8 mouse cellular contexts compared by ENCODE assay signal in genomic region chr3:58577067-58577503, GRCm38 (mm10). TPM values are rescaled to one million over a fixed set of nuclear protein-coding genes. Genes with fewer than 3 reads are reported as not detected.
DNase-seq lines count a peak whose midpoint lies in the region; ATAC-seq and TF ChIP-seq lines count a peak whose summit lies in the region.
"Had no signal": no experiment of that assay in that cellular context is flagged by ENCODE, and none has a peak within 500 bp of the region (broad histone marks: within the 10 kb centered on the region; RNA-seq: fewer than 3 reads in every experiment).

No protein-coding gene starts in this region.

- ATAC-seq in heart, embryonic 15.5 days (replicated peaks; ENCODE audit: insufficient number of reproducible peaks, insufficient read depth, low FRiP score, low read depth), result peak; percentile 78
- ATAC-seq in lung, embryonic 16.5 days (ENCODE audit: low read depth), result peak; percentile 85

- H3K4me3 ChIP-seq in E14TG2a.4 (replicated peaks; ENCODE audit: low read length), result peak overlapping the region; percentile 89
- H3K4me3 ChIP-seq in heart, embryonic 15.5 days, result peak overlapping the region; percentile 75
- H3K4me3 ChIP-seq in lung, embryonic 16.5 days (ENCODE audit: low read length), result peak overlapping the region; percentile 92

- DNase-seq in 3T3-L1 (ENCODE audit: low read depth, low spot score), result peak; percentile 54
- peak; percentile 55 for DNase-seq in embryo, embryonic 10.5 days (ENCODE audit: low spot score)
- DNase-seq in kidney, postnatal 25 days, result peak; percentile 61 to 75
- DNase-seq in right cerebral cortex, postnatal 14 days, result peak; percentile 57

- H3K9me3 ChIP-seq in E14TG2a.4 (ENCODE audit: low read length), result peaks cover 3% of the 10 kb centered on the region
- no peaks in the 10 kb centered on the region for H3K9me3 ChIP-seq in heart, embryonic 15.5 days (replicated peaks)
- no peaks in the 10 kb centered on the region for H3K9me3 ChIP-seq in lung, embryonic 16.5 days (ENCODE audit: control insufficient read depth, low read length)

- peak overlapping the region; percentile 93 for H3K9ac ChIP-seq in heart, embryonic 15.5 days
- peak overlapping the region; percentile 99 for H3K9ac ChIP-seq in lung, embryonic 16.5 days (ENCODE audit: low read length)

- peak overlapping the region; percentile 62 for H3K4me2 ChIP-seq in heart, embryonic 15.5 days
- H3K4me2 ChIP-seq in lung, embryonic 16.5 days (ENCODE audit: low read depth, low read length), result peak overlapping the region; percentile 62

- H3K27me3 ChIP-seq in E14TG2a.4 (ENCODE audit: insufficient read depth, low read length), result no peaks in the 10 kb centered on the region
- H3K27me3 ChIP-seq in heart, embryonic 15.5 days, result no peaks in the 10 kb centered on the region
- no peaks in the 10 kb centered on the region for H3K27me3 ChIP-seq in lung, embryonic 16.5 days (ENCODE audit: control insufficient read depth, insufficient read depth, low read depth, low read length)

- under 1% methylated on average over 36 of the region's 36 CpGs for WGBS in heart, embryonic 15.5 days
- WGBS in lung, embryonic 16.5 days, result under 1% methylated on average over 36 of the region's 36 CpGs

- peaks cover 49% of the 10 kb centered on the region for H3K4me1 ChIP-seq in E14TG2a.4 (replicated peaks; ENCODE audit: low read depth, low read length)
- peaks cover 23% of the 10 kb centered on the region for H3K4me1 ChIP-seq in heart, embryonic 15.5 days (replicated peaks)
- H3K4me1 ChIP-seq in lung, embryonic 16.5 days (replicated peaks; ENCODE audit: control insufficient read depth, insufficient read depth, low read length), result peaks cover 6% of the 10 kb centered on the region; the same call in 1 of the 2 replicates

- TF ChIP-seq CTCF in E14TG2a.4 (conservative IDR thresholded peaks at IDR 0.05; ENCODE audit: low read length), result no peak

- H3K36me3 ChIP-seq in E14TG2a.4 (ENCODE audit: insufficient read depth, low read length), result peaks cover 25% of the 10 kb centered on the region
- H3K36me3 ChIP-seq in heart, embryonic 15.5 days, result no peaks in the 10 kb centered on the region
- H3K36me3 ChIP-seq in lung, embryonic 16.5 days (ENCODE audit: control insufficient read depth, insufficient read depth, low read length), result 0 out of 2 replicates have a peak, but pooled peaks cover 3% of the 10 kb centered on the region

- H3K27ac ChIP-seq in heart, embryonic 15.5 days, result peak overlapping the region; percentile 98
- H3K27ac ChIP-seq in lung, embryonic 16.5 days (ENCODE audit: low read length), result peak overlapping the region; percentile 99

RNA-seq across cellular contexts. Expression of gene Selenot, which starts 0.6 kb away (rescaled TPM):
- polyA plus RNA-seq in heart, embryonic 15.5 days (2015; fragmentation: Nextera tagmentation; extraction: Ambion mirVana), result 15.4 and 18.8 TPM in 2 replicates
- 20.3 and 21.5 TPM in 2 replicates for polyA plus RNA-seq in lung, embryonic 16.5 days (2015; fragmentation: Nextera tagmentation; extraction: Ambion mirVana)

RNA-seq across cellular contexts. Expression of gene Serp1, which starts 51.4 kb away (rescaled TPM):
- 80.7 and 91.6 TPM in 2 replicates for polyA plus RNA-seq in heart, embryonic 15.5 days (2015; fragmentation: Nextera tagmentation; extraction: Ambion mirVana)
- 138 and 140 TPM in 2 replicates for polyA plus RNA-seq in lung, embryonic 16.5 days (2015; fragmentation: Nextera tagmentation; extraction: Ambion mirVana)

RNA-seq across cellular contexts. Expression of gene Eif2a, which starts 51.5 kb away (rescaled TPM):
- 32.0 and 34.5 TPM in 2 replicates for polyA plus RNA-seq in heart, embryonic 15.5 days (2015; fragmentation: Nextera tagmentation; extraction: Ambion mirVana)
- 50.9 and 52.1 TPM in 2 replicates for polyA plus RNA-seq in lung, embryonic 16.5 days (2015; fragmentation: Nextera tagmentation; extraction: Ambion mirVana)

RNA-seq across cellular contexts. Expression of gene Erich6, which starts 59.9 kb away (rescaled TPM):
- polyA plus RNA-seq in heart, embryonic 15.5 days (2015; fragmentation: Nextera tagmentation; extraction: Ambion mirVana), result 0.08 TPM in 1 of 2 replicates, not detected in the other
- polyA plus RNA-seq in lung, embryonic 16.5 days (2015; fragmentation: Nextera tagmentation; extraction: Ambion mirVana), result not detected in 2 replicates
- polyA plus RNA-seq: large intestine, adult 2 months had no signal

Comparison
In these comparisons a context has a peak if more than half of its experiments do, and no peak if none do; other contexts are left out.
1. Peak in every context shown above with its lines: DNase-seq, ATAC-seq, H3K4me3 ChIP-seq and H3K27ac ChIP-seq.